Mouse (Mus musculus) layer of hippocampus, adult 9-10 months (tissue): ENCODE measurements around the gene D3Ertd254e.
"Not testable (repeated sequence)": the region's sequence is repeated elsewhere in the genome, so short reads cannot be mapped to it uniquely, and the experiment has no call there.

Experiments
- DNase-seq: peaks from one replicate; pipeline ENCODE4 v3.0.0; 2022; ENCODE audit warnings: low spot score

D3Ertd254e gene

GRCm38 (mm10) chr3:36150934-36151686 is at the start of gene D3Ertd254e:
TSS of gene D3Ertd254e (plus strand) at chr3:36151017.
- DNase-seq = peak; percentile 81

- no peak for DNase-seq
Observed at GRCm38 (mm10) chr3:36116076-36116475, 34.7 kb upstream of the D3Ertd254e start.

GRCm38 (mm10) chr3:36119684-36120548 is 30.9 kb upstream of the D3Ertd254e start:
- no peak for DNase-seq

GRCm38 (mm10) chr3:36126176-36126575 is 24.6 kb upstream of the D3Ertd254e start:
- DNase-seq = not testable (repeated sequence)

GRCm38 (mm10) chr3:36136152-36136551 is 14.7 kb upstream of the D3Ertd254e start:
- no peak for DNase-seq

- no peak for DNase-seq
Observed at GRCm38 (mm10) chr3:36137560-36137959, 13.3 kb upstream of the D3Ertd254e start.

GRCm38 (mm10) chr3:36138171-36138660 is 12.6 kb upstream of the D3Ertd254e start:
- DNase-seq = no peak

- DNase-seq = no peak
Observed at GRCm38 (mm10) chr3:36138996-36139395, 11.8 kb upstream of the D3Ertd254e start.

GRCm38 (mm10) chr3:36150537-36150933 is 282 bp upstream of the D3Ertd254e start:
- DNase-seq = no peak

GRCm38 (mm10) chr3:36155268-36155667 is 4.5 kb downstream of the D3Ertd254e start:
- no peak for DNase-seq

GRCm38 (mm10) chr3:36170670-36171210 is 19.9 kb downstream of the D3Ertd254e start:
- DNase-seq = no peak

- DNase-seq = no peak
Observed at GRCm38 (mm10) chr3:36171348-36171747, 20.5 kb downstream of the D3Ertd254e start.

- no peak for DNase-seq
Observed at GRCm38 (mm10) chr3:36173761-36174160, 22.9 kb downstream of the D3Ertd254e start.

- peak; percentile 33 for DNase-seq
Observed at GRCm38 (mm10) chr3:36181519-36181918, 30.7 kb downstream of the D3Ertd254e start.

GRCm38 (mm10) chr3:36186510-36186909 is 35.7 kb downstream of the D3Ertd254e start:
- no peak for DNase-seq

- DNase-seq = no peak
Observed at GRCm38 (mm10) chr3:36189243-36189642, 38.4 kb downstream of the D3Ertd254e start.

- DNase-seq = no peak
Observed at GRCm38 (mm10) chr3:36201098-36201497, 50.3 kb downstream of the D3Ertd254e start.

GRCm38 (mm10) chr3:36202932-36203331 is 52.1 kb downstream of the D3Ertd254e start:
- no peak for DNase-seq

- DNase-seq = no peak
Observed at GRCm38 (mm10) chr3:36207520-36208264, 56.9 kb downstream of the D3Ertd254e start.

- DNase-seq = peak; percentile 39
Observed at GRCm38 (mm10) chr3:36209776-36210555, 59.1 kb downstream of the D3Ertd254e start.

- DNase-seq = no peak
Observed at GRCm38 (mm10) chr3:36210939-36211338, 60.1 kb downstream of the D3Ertd254e start.
